16 mouse cellular contexts compared by ENCODE assay signal in the genomic region with DNA sequence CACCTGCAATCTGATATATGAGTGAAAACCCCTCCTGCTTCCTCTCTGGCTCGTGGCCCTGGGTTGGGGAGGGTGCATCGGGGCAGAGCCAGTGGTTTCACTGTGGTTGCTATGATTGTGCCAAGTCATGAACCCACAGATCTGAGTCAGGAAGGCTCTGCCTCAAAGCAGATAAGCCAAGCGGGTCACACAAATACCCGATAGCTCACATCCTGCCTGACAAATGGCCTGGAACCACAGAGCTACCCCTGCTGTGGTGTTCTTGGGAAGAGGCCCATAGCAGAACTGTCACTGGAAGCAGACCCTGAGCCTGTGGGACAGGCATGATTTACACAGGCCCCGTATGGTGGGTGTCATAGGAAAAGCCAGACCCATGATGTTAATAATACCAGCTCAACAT.
DNase-seq lines count a peak whose midpoint lies in the region; ATAC-seq and TF ChIP-seq lines count a peak whose summit lies in the region.
"Had no signal": no experiment of that assay in that cellular context is flagged by ENCODE, and none has a peak within 500 bp of the region (broad histone marks: within the 10 kb centered on the region; RNA-seq: fewer than 3 reads in every experiment).

No protein-coding gene starts in this region.

- H3K79me2 ChIP-seq in myocyte (ENCODE audit: control insufficient read depth, insufficient read depth): no peaks in the 10 kb centered on the region

- H3K36me3 ChIP-seq in myocyte (ENCODE audit: control insufficient read depth, insufficient read depth): no peaks in the 10 kb centered on the region
- H3K36me3 ChIP-seq: midbrain, embryonic 12.5 days had no signal

- DNase-seq in adrenal gland, postnatal 36 days: peak; percentile 43
- no peak for DNase-seq in adrenal gland, postnatal 14 days
- peak; percentile 18 for DNase-seq in urinary bladder, postnatal 14 days (ENCODE audit: low spot score)
- no peak for DNase-seq in urinary bladder, postnatal 4 days (ENCODE audit: low spot score in 2 of 2)
- DNase-seq in layer of hippocampus, adult 9-10 months (ENCODE audit: low spot score): no peak
- no peak for DNase-seq in urinary bladder, postnatal 10 days (ENCODE audit: low spot score)
- DNase-seq: cerebellum, adult 9-10 months; gastrocnemius, postnatal 10 days; right cerebral cortex, adult 18-20 months; thymus, postnatal 36 days had no signal

- peak overlapping the region; percentile 48 for H3K4me2 ChIP-seq in myocyte (ENCODE audit: low read depth)
- H3K4me2 ChIP-seq: heart, embryonic 11.5 days; midbrain, embryonic 12.5 days had no signal

- ATAC-seq in hematopoietic stem cell, adult 5-6 weeks (replicated peaks in 1 of 2; ENCODE audit: insufficient read depth in 1 of 2, low FRiP score in 2 of 2, low TSS enrichment in 1 of 2, low read depth in 1 of 2, poor library complexity in 2 of 2, severe bottlenecking in 2 of 2): peak; percentile 96 to 97
- ATAC-seq: hindbrain, embryonic 16.5 days; lung, postnatal 0 days had no signal

- no peak overlapping the region for H3ac ChIP-seq in myocyte (ENCODE audit: control insufficient read depth, insufficient read length)

- no peak overlapping the region for H3K4me3 ChIP-seq in myocyte
- H3K4me3 ChIP-seq: midbrain, embryonic 12.5 days had no signal

- no peak for TF ChIP-seq POLR2A in myocyte (IDR thresholded peaks at IDR 0.05; ENCODE audit: insufficient read length, low read depth)

- no peaks in the 10 kb centered on the region for H3K27me3 ChIP-seq in myocyte (ENCODE audit: control insufficient read depth, insufficient read depth, insufficient read length)
- H3K27me3 ChIP-seq: midbrain, embryonic 12.5 days had no signal

TF ChIP-seq in myocyte, 11 proteins besides CTCF, POLR2A, EP300 and RAD21:
- TF ChIP-seq MYOD1 (IDR thresholded peaks at IDR 0.05; ENCODE audit: control insufficient read depth in 1 of 3, insufficient read length in 2 of 3, low read depth in 2 of 3) (peak in 1 of 3 experiments; percentile 57), MYOG (IDR thresholded peaks at IDR 0.05; ENCODE audit: control insufficient read depth in 1 of 3, insufficient read depth in 1 of 3, insufficient read length in 2 of 3, low read depth in 2 of 3) (peak in 1 of 3 experiments; percentile 62), CEBPB (IDR thresholded peaks at IDR 0.05; ENCODE audit: insufficient read depth, poor library complexity, severe bottlenecking) (no peak)

Comparison
In these comparisons a context has a peak if more than half of its experiments do, and no peak if none do; other contexts are left out.
1. DNase-seq: peak in adrenal gland, postnatal 36 days (2 of 2) and urinary bladder, postnatal 14 days (single experiment); none in adrenal gland, postnatal 14 days (single experiment), urinary bladder, postnatal 4 days (0 of 2), layer of hippocampus, adult 9-10 months (single experiment) and urinary bladder, postnatal 10 days (single experiment).